Mouse (Mus musculus): ENCODE measurements around the gene Plcl1.

The Plcl1 gene

DNA sequence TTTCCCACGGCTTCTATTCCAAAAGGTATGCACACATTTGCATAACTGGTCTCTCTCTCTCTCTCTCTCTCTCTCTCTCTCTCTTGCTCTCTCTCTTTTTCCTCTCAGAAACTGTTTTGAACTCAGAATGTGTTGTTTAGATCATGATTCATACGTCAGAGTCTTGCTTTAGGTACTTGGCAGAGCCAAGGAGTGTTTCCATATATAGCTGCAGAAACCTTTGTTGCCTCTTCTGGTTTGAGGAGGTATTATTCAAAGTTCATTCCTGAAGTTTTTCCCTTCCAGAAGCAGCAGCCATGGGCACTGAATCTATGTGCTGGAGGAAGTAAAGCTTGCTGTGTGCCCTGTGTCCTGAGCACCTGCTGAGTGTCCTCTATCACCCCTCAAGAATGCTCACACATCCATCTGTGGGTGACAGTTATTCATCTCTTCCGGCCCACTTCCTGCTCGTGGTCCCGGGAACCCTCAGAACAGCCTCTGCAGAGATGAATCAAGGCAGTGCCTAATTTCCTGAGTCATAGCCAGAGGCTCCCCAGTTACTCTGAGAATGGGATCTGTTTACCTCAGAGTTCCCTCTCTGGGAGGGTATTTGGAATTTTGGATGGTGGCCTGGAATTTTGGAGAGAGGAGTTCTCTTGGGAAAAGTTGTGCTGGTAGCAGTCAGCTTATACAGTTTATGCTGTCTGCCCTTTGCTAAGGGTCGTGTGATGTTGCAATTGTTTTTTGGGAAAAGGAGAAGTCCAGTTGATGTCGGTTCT, 123.0 kb downstream of the Plcl1 start:
- DNase-seq, result no peak

DNA sequence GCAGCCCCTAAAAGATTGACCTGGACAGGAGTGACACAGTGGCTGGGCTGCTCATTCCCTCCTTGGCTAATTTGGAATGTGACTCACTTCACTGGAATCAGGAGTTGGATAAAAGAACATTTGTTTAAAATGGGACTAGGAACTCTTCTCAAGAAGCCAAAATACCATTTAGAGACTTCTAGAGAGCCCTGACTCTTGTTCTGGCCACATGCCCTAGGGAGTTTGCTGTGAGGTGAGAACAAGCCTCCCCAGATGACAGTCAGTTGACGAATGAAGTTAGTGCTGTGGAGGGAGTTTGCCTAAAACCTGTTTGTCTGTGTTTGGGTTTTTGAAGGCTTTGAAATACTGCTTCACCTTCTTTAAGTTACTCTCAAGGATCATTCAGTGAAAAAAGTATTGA, 128.1 kb downstream of the Plcl1 start:
- no peak for DNase-seq

DNA sequence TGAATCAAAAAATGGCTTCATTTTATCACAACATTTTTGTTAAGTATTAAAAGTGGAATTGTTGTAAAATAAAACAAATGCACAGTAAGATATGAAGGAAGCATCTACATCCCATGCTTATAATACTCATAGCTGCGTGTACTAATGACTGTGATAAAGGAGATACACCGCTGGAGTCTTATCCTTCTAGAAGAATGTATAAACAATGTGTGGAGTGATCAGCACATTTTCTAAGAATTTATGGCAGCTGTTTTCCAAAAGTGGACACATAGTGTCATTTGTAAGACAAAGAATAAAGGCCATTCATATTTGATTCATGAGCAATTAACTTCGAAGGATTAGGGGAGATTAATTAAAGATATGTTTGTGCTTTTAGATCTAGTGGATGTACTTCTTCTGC, 148.7 kb downstream of the Plcl1 start:
- DNase-seq, result no peak

DNA sequence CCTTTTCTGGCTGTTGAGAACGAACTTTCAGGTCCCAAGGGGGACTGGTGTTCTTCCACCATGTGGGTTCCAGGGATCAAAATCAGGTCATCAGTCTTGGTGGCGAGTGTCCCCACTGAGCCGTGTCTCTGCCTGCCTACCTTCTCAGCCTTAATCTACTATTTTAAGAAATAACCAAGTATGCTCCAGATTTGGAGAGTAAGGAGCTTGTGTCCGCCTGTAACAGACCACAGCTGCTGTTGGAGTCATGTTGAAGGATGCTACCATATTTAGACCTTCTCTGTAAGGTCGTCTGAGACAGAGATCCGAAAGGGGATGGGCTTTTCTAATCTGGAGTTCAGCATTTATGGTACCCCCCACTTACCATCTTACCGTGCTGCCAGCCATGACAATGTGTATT, 152.2 kb downstream of the Plcl1 start:
- DNase-seq, result no peak

DNA sequence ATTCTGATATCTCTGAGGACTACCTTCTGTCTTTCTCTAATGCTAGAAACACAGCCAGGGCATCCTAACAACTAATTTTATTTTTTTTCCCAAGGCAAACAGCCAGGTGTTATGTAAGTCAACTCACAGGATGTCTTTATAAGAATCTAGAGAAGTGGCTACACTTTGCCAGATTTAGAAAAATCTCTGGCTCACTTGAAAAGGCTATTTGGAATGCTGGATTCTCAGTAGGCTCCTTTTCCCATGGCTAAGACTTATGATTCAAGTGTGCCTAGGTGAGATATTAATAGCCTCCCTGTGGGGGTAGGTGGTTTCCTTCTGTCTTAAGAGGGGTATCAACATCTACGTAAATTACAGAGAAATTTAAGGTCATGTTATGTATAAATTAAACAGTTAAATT, 152.7 kb downstream of the Plcl1 start:
- no peak for DNase-seq

DNA sequence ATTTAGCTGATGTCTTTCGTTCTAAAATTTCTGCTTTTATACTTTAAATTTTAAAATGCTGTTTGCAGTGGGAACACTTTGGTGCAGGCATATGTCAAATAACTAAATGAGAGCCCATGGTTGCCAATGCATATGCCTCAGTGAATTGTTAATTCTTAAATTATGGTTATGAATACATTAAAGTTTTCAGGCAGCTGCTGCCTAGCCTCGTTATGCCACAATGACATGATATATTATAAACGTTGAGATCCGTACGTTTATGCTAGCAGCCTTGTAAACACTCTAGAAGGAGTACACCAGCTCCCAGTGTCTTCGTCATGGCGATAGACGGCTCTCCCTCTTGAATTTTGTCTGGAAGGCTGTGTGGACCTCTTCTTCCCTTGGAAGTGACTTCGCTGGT, 154.3 kb downstream of the Plcl1 start:
- no peak for DNase-seq

DNA sequence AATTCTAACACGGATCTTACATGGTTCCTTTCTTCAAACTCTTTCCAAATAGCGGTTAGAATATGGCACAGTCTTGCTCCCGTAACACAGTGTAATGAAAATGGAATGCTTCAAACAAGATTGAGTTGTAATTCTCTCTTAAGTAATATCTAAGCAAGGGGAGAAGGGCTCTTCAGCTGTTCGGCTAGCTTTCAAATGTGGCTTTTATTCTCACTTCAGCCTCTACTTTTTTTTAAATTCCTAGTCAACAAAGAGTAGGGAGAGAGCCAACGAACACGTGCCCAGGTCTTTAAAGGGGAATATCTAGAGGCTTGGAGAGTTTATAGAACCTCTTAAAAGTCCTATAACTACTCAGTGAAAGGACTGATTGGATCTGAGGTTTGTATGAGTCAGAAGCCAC, 160.2 kb downstream of the Plcl1 start:
- DNase-seq, result no peak

DNA sequence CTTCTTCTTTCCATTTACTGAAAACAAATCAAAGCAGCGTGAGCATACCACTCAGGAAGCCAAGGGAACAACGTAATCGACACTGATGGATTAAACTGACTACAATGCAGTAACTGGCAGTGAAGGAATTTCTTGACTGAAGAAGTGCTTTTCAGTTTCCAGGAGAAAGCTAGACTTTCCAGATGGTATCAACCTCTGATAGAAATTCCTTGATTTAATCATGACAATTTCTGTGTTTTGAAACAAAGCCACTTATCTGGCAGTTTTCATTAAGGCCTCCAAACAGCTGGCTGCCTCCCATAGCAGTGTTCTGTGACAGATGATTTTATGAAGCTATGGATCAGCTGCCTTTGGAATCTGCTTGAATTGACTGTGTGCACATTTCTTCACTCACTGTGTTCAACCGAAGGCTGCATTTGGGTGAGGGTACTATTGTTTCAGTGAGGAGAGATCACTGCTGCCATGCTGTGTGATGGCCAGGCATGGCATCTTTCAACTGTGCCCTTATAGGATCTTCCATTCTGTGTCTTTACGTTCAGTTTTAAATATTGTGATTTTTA, 162.2 kb downstream of the Plcl1 start:
- DNase-seq, result no peak

DNA sequence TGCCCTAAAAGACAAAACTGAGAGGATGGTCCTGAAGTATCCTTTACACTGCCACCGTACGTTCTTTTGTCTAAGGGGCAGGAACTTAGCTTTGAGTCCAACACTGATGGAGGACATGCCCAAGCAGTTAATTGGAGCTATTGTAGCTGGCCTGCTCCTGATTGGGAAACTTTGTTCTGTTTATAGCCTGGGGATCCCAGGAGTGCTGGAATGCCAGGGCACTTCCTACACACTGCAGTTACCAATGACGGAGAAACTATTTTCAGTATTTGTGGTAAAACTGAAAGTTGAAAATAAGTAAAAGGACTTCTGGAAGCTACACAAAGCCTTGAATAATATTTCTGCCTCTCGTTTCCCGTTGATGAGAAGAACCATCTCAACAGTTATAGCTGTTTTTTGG, 164.5 kb downstream of the Plcl1 start:
- DNase-seq, result no peak

DNA sequence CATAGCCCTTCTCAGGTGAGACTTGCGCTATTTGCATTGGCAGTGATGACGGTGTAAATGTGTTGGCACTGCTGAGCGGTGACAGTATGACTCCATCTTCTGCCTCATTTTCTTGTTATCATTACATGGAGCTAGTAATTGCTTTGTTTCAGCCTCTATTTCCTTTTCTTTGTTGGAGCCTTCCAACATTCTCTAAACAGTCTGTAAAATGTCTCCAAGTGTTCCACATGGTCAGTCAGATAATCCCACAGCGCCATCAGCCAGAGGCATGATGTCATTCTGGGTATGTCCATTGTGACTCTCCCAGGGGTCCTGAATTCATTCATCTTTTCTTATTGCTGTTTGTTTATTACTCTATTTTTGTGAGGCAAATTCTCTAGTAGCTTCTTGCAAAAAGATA, 165.7 kb downstream of the Plcl1 start:
- no peak for DNase-seq

DNA sequence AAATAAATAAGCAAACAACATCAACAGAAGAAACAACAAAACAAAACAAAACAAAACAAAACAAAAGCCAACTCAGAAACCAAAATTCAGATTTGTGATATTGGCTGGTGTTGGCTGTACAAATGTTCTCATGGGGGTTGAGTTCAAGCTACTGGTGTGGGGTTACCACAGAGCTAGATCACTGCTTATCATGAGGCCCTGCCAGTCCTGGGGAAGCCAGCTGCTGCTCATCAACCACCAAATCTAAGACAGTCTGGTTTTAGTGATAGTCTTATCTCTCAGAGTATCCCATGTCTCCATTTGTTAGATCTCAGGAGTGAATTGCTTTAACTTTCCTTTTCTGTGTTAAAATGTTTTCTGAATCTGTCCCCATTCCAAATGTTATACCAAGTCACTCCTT, 166.5 kb downstream of the Plcl1 start:
- no peak for DNase-seq

DNA sequence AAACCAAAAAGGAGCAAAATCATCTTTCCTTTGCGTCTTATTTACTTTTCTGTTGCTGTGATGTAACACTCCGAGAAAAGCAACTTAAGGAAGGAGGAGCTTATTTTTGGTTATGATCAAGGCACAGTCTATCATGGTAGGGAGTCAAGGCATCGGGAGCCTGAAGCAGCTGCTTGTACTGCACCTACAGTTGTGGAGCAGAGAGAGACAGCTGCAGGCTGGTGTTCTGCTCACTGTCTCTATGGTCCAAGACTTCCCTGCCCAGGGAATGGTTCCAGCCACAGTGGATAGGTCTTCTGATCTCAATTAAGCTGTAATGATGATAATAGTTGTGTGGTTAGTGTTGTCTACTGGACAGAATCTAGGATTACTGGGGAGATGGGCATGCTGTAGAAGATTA, 166.9 kb downstream of the Plcl1 start:
- DNase-seq, result no peak

DNA sequence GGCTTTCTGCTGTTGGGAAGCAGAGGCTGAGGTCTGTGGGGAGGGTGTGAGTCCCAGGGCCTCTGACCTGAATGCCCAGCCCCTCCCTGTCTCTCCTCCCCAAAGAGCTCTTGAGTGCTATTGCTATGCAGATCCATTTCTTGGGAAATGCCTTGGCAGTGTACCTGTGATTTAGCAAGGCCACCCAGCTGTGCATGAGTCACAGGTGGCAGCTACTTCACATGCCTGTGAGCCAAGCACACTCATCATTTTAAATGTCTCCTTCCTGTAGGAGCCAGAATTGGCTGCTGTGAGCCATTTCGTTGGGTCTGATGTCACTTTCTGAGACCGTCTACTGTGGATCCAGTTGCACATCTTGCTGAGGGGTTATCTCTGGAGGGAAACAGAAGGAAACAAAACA, 170.2 kb downstream of the Plcl1 start:
- no peak for DNase-seq

DNA sequence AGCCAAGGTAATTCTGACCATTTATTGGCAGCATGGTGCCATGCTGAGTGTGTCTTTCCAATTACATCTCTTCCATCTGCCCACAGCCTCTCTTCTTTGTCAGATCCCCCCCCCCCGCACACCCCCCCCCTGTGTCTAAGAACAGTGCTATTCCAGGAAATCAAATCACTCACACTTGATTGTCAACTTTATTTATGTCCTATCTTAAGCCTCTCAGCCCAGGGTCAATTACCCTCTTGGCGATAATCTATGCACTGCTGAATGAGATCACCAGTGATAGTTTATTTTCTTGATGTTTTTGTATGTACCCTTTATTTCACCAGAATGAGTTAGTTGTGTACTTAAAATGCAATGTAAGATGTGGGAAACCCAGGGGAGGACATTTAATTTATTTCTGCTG, 176.0 kb downstream of the Plcl1 start:
- no peak for DNase-seq

DNA sequence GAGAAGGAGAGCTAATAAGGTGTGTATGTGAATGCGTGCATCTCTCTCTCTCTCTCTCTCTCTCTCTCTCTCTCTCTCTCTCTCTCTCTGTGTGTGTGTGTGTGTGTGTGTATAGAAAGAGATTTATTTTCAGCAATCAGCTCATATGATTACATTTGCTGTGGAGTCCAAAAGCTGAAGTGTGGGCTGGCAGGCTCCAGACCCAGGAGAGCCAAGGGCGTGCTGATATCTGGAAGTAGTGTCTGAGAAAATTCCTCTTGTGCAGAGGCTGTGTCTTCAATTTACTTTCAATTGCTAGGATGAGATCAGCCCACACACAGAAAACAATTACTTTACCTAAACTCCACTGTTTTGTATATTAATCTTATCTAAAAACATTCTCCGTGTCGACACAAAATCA, 179.7 kb downstream of the Plcl1 start:
- DNase-seq, result no peak

DNA sequence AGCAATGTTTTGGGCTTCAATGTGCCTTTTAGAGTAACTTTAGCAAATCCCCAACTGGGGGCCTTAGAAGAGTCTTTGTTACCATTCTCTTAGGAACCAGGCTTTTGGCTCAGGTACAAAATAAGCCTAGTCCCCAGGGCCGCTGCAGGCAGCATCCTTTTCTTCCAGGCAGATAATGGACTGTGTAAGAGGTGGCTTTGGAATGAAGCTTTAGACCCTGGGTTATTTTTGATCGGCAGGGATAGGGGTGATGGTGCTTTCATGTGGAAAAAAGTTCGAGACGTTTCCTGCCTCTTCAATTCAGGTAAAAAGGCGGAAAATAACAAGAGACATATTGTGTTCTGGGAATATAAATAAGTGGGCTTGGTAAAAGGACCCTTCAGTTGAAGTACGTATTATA, 182.4 kb downstream of the Plcl1 start:
- DNase-seq, result no peak

DNA sequence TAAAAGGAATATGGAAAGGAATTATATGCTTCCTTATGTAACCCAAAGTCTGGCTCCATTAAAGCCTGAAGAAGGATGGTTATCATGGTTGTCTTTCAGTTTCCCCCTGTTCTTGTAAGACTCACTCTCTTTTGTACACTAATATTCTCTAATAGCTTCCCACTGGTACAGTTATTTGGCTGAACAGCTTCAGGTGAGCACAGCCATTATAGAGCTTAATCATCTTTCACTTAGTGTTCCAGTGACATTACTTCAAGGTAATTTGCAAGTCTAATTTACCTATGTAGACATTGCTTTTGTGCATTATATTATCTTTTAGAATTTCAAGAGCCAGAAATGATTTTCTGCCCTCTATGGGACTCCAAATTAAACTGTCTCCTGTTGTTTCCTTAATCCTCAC, 184.3 kb downstream of the Plcl1 start:
- DNase-seq, result no peak

DNA sequence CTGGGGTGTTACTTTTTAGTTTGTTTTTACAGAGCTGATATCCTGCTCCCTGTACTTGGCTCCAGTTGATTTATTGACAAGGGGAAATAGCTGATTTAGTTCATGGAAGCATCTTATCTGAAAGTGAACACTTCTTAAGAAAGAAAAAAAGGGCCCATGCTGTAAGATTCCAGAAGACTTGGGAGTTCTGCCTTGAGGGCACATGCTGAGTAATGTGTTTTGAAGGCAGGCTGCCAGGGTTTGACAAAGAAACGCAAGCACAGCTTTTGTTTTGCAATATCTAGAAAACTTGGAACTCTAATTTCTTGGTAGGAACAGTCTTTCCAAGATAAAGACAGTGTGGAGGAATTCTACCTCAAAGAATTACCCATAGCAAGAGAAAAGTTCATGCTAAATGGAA, 194.8 kb downstream of the Plcl1 start:
- DNase-seq, result no peak

DNA sequence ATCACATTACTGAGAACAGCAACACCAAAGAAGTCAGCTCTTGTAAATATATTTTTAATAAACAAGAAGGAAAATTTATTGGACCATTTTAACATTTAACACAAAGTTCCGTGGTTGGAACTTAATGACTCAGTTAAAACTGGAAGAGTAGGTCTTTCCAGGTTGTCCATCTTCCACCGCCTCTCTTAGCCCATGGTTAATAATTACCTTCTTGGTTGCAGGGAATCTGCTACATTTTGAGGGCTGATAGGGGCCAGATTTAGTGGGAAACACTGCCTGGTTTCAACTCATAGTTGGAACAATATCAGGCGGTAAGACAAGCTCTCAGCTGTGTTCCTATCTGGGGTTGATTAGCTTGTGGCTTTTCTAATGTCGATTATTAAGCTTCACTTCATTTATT, 198.9 kb downstream of the Plcl1 start:
- DNase-seq, result no peak

DNA sequence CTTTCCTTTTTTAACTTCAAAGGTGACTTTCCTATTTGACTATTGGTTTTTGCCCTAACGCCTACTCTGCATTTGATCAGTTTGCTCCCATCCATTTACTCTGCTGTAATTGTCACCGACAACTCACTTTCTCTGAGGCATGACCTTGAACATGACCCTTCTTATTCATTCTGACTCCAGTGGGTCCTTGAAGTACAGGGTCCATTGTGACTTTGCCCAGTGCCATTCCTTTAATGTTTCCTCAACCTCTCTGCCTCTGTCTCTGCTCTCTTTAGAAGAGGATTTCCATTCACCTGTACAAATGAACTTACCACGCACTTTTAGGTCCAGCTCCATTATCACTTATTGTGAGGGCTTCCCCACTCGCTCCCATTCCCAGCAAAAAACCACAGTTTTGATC, 199.7 kb downstream of the Plcl1 start:
- no peak for DNase-seq

DNA sequence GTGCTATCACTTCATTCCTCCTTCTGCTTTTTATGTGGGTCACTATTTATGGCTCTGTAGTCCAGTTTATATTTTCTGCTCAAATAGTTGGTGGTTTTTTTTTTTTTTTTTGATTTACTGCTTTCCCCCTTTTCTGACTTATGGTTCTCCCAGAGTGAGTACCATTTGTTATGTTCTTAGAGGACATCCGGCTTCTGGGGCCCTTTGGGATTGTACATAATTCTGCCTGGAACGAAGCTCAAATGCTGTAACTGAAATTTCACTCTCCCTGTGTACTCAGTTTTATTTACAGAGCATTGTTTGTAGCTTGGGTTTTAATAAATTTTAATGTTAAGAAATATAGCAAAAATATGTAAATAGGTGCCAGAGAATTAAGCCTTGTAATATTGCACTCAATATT, 200.2 kb downstream of the Plcl1 start:
- DNase-seq, result no peak

DNA sequence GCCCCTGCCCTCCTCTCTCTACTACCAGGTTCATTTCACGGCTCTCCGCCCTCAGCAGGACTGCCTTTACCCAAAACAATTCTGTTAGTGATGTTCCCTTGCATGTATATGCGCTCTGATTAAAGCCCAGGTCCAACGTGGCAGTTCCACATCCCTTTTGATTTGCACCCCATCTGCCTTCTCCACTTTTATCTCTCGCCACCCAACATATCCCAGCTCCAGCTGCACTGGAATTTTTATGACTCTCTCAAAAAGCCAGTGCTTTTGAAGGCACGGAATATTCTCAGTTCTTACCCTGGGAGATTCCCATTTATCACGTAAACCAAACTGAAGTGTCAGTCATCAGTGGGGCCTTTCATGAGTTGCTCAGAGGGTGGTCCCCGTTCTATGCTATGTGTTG, 200.7 kb downstream of the Plcl1 start:
- no peak for DNase-seq

DNA sequence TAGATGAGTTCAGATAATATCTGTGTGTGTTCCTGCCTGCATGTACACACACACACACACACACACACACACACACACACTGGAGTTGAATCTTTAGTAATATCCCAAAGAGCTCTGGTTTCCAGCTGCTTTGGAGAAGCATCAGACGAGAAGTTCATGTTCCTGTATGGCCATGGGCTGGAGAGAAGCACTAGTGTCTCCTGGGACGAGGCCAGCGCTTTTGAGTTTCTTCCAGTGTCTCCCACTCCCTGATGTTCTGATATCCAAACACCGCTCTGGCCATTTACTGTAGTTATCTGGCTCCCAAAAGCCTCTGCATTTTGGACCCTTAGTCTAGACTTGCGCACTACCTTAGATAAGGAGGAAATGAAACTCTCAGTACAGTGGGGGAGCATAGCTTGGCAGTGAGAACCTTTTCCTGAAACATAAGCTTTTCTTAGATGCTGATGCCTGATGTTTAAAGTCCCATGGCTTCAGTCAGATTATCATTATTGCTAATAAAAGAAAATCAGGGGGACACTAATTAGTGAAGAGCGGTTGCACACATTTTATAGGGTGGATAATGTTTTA, 207.1 kb downstream of the Plcl1 start:
- DNase-seq, result no peak

DNA sequence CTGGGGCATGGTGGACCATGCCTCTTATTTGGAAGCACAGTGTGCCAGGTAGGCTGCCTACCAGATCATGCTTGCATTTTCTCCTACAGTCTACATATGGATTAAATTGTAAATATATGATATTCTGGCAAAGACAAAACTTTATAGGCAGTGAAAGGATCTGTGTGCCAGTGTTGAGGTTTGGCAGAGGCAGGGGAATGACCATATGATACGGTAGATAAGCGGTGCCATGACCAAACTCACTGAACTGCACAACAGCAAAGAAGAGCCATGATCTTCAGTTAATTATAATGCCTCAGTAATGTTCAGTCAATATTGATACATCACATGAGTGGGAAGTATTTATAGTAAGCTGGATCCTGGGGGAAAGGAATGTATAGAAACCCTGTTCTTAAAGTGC, 212.1 kb downstream of the Plcl1 start:
- DNase-seq, result no peak
